Mouse (Mus musculus) megakaryocyte, embryonic 14.5 days (primary cell): ENCODE data around the gene Nrp2. TPM values are rescaled to one million over a fixed set of nuclear protein-coding genes. Genes with fewer than 3 reads are reported as not detected.

Source experiments
- H3K27me3 ChIP-seq: replicated peaks from 2 replicates; pipeline ENCODE3; 2012; ENCODE audit warnings: inconsistent platforms
- H3K36me3 ChIP-seq: replicated peaks from 2 replicates; pipeline ENCODE3; 2012; ENCODE audit warnings: low read length, inconsistent platforms, mixed read lengths
- H3K4me1 ChIP-seq: 2 replicates; pipeline ENCODE4 v1.6.1; 2012; ENCODE audit warnings: inconsistent platforms
- H3K4me3 ChIP-seq: replicated peaks from 2 replicates; pipeline ENCODE3; 2012; ENCODE audit warnings: moderate library complexity, mild to moderate bottlenecking, inconsistent platforms
- H3K9me3 ChIP-seq: 2 replicates; pipeline ENCODE4 v1.6.1; 2012; ENCODE audit warnings: inconsistent platforms
- FLI1 ChIP-seq: IDR thresholded peaks from 2 replicates; pipeline ENCODE4 v1.6.1; 2012; ENCODE audit warnings: low read length, inconsistent platforms, mixed read lengths
- GATA1 ChIP-seq: IDR thresholded peaks from 3 replicates; pipeline ENCODE4 v1.6.1; 2012; ENCODE audit warnings: mixed read lengths, low read length, inconsistent platforms, borderline replicate concordance
- polyA plus RNA-seq: library from polyadenylated mRNA; stranded (reverse); fragments of >175 nt; gene quantifications from 2 replicates; pipeline ENCODE4 v1.2.3, GENCODE M21; 2012; ENCODE audit warnings: low replicate concordance; ENCODE audit not compliant: insufficient read depth

Gene Nrp2
- polyA plus RNA-seq, 1 experiment = 3.2 TPM

- peaks cover 17% of the 10 kb centered on the region for H3K4me1 ChIP-seq
- no peak overlapping the region for H3K4me3 ChIP-seq
- no peak for TF ChIP-seq FLI1
- no peak for TF ChIP-seq GATA1
- no peaks in the 10 kb centered on the region for H3K9me3 ChIP-seq
- peaks cover 3% of the 10 kb centered on the region for H3K27me3 ChIP-seq
- no peaks in the 10 kb centered on the region for H3K36me3 ChIP-seq
Observed at GRCm38 (mm10) chr1:62827316-62827715, 124.2 kb downstream of the Nrp2 start.

GRCm38 (mm10) chr1:62828156-62828555 is 125.1 kb downstream of the Nrp2 start:
- Histone ChIP-seq H3K9me3 (no peaks in the 10 kb centered on the region), H3K4me3 (no peak overlapping the region), H3K36me3 (no peaks in the 10 kb centered on the region), H3K4me1 (peaks cover 17% of the 10 kb centered on the region), H3K27me3 (peaks cover 3% of the 10 kb centered on the region)
- no peak for TF ChIP-seq GATA1
- TF ChIP-seq FLI1 = no peak

GRCm38 (mm10) chr1:62829690-62830417 is 126.8 kb downstream of the Nrp2 start:
- Histone ChIP-seq H3K27me3 (peaks cover 3% of the 10 kb centered on the region), H3K36me3 (no peaks in the 10 kb centered on the region), H3K9me3 (peaks cover 4% of the 10 kb centered on the region; the same call in 1 of the 2 replicates), H3K4me3 (no peak overlapping the region), H3K4me1 (peaks cover 17% of the 10 kb centered on the region)
- TF ChIP-seq GATA1 (no peak), FLI1 (no peak)

- TF ChIP-seq FLI1 (no peak), GATA1 (no peak)
Observed at GRCm38 (mm10) chr1:62830418-62830769, 127.3 kb downstream of the Nrp2 start.

GRCm38 (mm10) chr1:62831725-62832455 is 128.8 kb downstream of the Nrp2 start:
- H3K9me3 ChIP-seq = peaks cover 4% of the 10 kb centered on the region; the same call in 1 of the 2 replicates
- peaks cover 16% of the 10 kb centered on the region for H3K4me1 ChIP-seq
- H3K27me3 ChIP-seq = no peaks in the 10 kb centered on the region
- TF ChIP-seq GATA1 = no peak
- no peak for TF ChIP-seq FLI1
- H3K4me3 ChIP-seq = no peak overlapping the region
- H3K36me3 ChIP-seq = no peaks in the 10 kb centered on the region

More at GRCm38 (mm10) chr1:62830418-62830769, 127.3 kb downstream of the Nrp2 start:
- Histone ChIP-seq H3K9me3 (peaks cover 4% of the 10 kb centered on the region; the same call in 1 of the 2 replicates), H3K27me3 (peaks cover 3% of the 10 kb centered on the region), H3K36me3 (no peaks in the 10 kb centered on the region), H3K4me3 (no peak overlapping the region), H3K4me1 (peaks cover 17% of the 10 kb centered on the region)

GRCm38 (mm10) chr1:62833356-62833755 is 130.3 kb downstream of the Nrp2 start:
- Histone ChIP-seq H3K9me3 (peaks cover 4% of the 10 kb centered on the region; the same call in 1 of the 2 replicates), H3K4me3 (no peak overlapping the region), H3K36me3 (no peaks in the 10 kb centered on the region), H3K27me3 (no peaks in the 10 kb centered on the region), H3K4me1 (0 out of 2 replicates have a peak, but pooled peaks cover 3% of the 10 kb centered on the region)
- TF ChIP-seq GATA1 (no peak), FLI1 (no peak)

GRCm38 (mm10) chr1:62834443-62835185 is 131.5 kb downstream of the Nrp2 start:
- Histone ChIP-seq H3K36me3 (no peaks in the 10 kb centered on the region), H3K4me3 (no peak overlapping the region), H3K9me3 (peaks cover 4% of the 10 kb centered on the region; the same call in 1 of the 2 replicates), H3K4me1 (0 out of 2 replicates have a peak, but pooled peaks cover 3% of the 10 kb centered on the region), H3K27me3 (no peaks in the 10 kb centered on the region)
- no peak for TF ChIP-seq FLI1
- TF ChIP-seq GATA1 = no peak

GRCm38 (mm10) chr1:62838083-62838482 is 135.0 kb downstream of the Nrp2 start:
- H3K9me3 ChIP-seq = peaks cover 4% of the 10 kb centered on the region; the same call in 1 of the 2 replicates
- H3K36me3 ChIP-seq = no peaks in the 10 kb centered on the region
- TF ChIP-seq FLI1 = no peak
- TF ChIP-seq GATA1 = no peak
- no peaks in the 10 kb centered on the region for H3K27me3 ChIP-seq
- no peak overlapping the region for H3K4me3 ChIP-seq
- H3K4me1 ChIP-seq = no peaks in the 10 kb centered on the region

- TF ChIP-seq GATA1 (no peak), FLI1 (no peak)
- no peaks in the 10 kb centered on the region for H3K27me3 ChIP-seq
- H3K9me3 ChIP-seq = peaks cover 4% of the 10 kb centered on the region; the same call in 1 of the 2 replicates
- H3K36me3 ChIP-seq = no peaks in the 10 kb centered on the region
- no peaks in the 10 kb centered on the region for H3K4me1 ChIP-seq
- H3K4me3 ChIP-seq = no peak overlapping the region
Observed at GRCm38 (mm10) chr1:62838631-62839030, 135.5 kb downstream of the Nrp2 start.
